Mouse (Mus musculus) 416B (cell line): Measurements from ENCODE around the gene Myo16.
A peak's percentile ranks its signal among the peaks of the same experiment; 100 is the strongest.

ENCODE experiments used
- DNase-seq: peaks from one replicate; pipeline ENCODE4 v3.0.0; 2011; ENCODE audit warnings: low read depth

Gene Myo16

DNA sequence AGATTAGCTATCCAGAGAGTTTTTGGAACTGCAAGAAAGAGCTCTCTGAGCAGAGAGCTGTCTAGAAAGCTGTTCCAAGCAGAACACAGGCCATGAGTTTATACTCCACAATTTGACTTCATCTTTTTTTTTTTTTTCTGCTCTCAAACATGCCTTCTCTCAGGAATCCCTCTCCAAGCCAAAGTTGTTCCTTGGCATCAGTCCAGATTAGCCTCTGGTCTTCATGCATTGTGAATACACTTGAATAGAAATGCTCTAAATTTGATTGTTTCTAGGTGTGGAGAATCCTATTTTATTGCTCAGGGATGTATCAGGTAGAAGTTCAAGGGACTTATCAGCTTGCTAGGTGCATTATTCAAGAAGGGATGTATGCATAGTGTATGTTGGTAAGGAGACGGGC lies 151.0 kb downstream of the Myo16 start:
- no peak for DNase-seq

DNA sequence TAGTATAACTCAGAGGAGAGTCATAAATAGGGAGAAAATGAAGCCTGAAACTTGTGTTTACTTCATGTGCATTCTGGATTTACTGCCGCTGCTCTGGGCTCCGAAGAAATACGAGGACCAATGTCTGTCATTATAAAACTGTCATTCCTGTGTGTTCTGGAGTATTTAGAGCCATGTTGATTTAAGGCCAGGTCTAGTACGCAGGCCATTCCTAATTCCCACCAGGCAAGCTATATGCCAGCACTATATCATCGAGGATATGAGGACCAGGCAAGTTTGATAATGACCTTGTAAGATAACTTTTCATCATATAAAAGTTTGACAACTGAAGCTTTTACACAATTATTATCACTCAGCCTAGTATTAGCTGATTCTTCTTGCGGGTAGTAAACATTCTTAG lies 153.6 kb downstream of the Myo16 start:
- no peak for DNase-seq

DNA sequence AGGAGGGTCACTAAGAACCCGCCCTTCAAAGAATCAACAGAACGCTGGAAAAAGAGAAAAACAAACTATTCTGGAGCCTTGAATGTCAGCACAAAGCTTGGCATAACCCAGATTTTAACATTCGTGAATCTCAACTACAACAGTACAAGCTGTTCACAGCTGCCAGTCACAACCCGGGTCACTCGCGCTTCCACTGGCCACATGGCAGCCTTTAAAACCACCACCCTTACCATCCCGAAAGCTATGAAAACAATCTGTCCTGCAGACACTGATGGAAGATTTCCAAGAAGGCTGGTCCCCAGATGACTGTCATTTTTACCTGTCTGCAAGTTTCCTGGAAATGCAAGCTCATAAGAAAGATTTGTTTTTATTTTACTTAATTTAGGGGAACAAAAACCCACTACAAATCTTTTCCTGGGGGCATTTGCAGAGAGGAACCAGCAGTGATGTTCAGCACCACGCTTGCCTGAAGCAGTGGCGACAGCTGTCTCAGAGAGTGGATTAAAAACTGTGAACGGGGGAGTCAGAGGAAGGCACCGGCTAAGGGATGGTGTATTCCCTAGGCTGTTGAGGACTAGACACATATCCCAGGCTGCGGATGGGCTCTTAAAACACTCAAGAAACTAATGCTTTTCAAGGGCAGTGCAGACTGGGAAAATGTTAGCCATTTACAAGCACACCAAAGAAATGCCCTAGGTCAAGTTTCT lies 154.2 kb downstream of the Myo16 start:
- no peak for DNase-seq

DNA sequence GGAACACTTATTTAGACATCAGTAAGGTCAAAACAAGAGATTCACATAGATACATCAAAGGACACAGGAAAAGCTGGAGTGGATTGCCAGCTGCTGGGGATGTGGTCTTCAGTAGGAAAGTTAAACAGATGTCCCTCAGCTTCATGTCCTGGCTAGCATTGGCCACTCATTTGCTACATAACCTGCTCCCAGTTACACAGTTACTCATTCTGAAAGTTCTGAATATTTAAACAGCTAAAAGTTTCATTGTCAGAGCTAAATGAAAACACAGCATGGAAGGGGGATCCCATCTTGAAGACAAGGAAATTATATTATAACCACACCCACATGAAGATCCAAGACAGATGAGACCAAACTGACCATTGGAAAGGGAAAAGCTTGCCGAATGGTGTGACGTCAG lies 156.8 kb downstream of the Myo16 start:
- DNase-seq = no peak

DNA sequence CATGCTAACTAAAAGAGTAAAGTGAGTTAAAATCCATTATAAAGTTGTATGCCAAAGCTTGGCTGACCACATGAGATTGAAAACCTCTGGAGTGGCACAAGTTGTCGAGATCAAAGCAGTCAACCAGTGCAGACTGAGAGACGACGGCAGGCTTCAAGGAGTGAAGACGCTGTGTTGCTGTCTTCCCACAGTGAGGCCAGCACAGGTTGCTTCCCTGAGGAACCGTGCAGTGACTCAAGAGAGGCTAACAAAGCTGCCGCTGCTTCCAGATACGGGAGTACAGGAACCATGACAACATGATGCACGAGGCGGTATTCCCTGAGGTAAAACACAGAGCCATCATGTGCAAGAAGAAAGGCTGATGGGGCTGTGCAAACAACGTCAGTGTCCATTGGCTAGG lies 158.6 kb downstream of the Myo16 start:
- DNase-seq = no peak

DNA sequence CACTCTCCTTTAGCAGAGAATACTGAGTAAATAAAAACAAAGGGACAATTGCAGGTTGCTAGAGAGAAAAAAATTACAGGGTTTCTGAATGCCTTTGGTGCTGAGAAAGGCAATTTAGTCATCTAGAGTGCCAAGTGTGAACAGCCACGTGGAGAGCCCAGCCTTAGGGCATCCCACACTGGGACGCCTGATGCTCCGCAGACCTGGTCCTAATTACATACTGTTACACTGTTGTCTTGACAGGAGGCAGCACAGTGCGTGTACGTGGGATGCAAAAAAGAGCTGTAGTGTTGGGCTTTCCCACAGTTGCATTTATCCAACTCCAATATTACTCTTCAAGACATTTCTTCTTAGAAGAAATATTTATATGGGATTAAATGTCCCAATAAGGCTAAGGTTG lies 162.5 kb downstream of the Myo16 start:
- no peak for DNase-seq

DNA sequence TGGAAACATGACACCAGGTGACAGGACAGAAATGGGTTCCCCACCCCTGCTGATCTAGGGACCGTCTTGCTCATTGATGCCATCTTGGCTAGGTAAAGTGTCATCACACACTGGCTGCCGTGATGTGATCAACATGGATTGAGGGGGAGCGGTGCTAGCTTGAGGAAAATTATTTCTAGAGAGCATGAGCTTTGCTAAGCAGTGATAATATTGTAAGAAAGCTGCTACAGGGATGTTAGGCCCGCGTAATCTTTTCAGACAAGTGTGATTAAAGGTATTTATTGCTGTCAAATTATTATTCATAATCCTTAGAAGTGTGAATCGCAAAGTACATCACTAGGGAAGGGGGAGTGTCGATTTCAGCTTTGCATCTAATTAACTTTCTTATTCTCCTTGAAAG lies 164.4 kb downstream of the Myo16 start:
- DNase-seq = no peak

DNA sequence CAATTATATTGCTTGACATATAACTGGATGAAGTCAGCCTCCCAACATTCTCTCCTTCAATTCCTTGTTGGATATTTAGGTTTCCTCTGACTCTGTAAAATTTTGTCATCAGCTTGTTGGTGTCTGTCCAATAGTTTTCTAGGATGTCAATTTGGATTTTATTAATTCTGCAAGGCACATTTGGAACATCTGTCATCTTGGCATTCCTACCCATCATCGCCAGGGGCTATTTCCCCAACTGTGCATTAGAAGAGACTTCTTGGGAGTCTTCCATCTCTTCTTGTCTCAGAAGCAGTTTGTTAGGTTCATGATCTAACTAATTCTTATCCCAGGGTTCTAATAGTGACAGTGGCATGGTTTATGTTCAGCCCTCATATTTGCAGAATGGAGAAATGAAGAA lies 196.7 kb downstream of the Myo16 start:
- DNase-seq = no peak

DNA sequence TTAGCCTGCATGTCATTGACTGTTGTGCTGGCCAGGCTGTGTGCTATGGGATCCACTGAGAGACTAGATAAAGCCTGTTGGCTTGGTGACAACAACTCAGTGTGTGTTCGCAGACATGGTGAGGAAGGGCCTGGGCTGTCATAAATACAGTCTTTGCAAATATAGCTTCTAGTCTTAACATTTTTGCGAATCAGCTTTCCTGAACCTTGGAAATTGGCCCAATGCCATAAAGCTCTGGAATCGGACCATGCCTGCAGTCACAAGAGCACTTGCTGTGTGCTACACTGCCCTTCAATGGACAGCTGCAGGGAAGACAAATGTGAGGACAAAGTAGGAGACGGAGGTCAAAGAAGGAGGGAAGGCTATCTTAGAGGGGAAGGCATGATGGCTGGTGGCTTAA lies 205.0 kb downstream of the Myo16 start:
- DNase-seq = no peak

DNA sequence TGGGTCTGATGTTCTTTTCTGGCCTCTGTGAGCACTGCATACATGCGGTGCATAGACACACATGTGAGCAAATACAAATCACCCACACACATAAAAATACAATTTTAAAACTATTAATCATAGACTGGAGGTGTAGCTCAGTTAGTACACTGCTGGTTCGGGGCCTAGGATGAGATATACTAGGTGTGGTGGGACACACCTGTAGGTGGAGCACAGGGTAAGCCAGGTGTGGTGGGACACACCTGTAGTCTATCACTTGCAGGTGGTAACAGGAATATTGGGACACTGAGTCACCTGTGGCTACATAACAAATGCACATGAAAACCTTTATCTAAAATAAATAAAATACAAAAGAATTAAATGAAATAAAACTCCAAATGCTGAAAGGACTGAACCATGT lies 209.2 kb downstream of the Myo16 start:
- DNase-seq = no peak

DNA sequence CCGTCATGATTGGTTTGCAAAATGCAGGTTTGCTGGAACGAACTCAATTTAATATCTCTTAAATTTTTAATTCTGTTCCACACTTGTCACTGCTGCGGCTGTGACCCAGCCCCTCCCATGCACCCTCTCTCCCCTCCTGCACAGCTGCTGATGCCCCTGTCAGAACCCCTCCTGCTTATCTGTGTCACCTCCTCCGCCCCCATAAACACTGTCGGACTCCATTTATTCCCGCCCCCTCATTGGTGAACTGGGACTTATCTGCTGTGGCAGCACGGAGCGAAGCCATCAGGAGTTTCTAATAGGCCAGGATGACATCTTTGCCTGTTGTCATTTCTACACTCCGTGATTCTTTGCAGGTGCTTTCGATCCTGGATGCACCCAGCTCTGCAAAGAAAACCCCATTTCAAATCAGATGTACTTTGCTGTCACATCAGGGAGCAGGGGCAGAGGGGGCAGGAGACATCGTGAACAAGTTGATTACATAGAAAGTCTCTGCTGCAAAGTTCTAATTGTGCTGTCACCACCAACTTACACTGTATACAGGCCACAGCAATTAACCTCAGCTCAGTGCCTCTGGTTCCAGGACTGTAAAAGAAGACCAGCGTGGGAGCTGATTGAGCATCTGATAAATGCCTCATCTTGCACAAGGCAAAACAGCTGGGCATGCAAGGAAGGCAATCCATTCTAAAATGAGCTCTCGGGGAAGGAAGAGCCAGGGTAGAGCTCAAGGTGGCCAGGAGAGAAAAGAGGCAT lies 210.1 kb downstream of the Myo16 start:
- no peak for DNase-seq

DNA sequence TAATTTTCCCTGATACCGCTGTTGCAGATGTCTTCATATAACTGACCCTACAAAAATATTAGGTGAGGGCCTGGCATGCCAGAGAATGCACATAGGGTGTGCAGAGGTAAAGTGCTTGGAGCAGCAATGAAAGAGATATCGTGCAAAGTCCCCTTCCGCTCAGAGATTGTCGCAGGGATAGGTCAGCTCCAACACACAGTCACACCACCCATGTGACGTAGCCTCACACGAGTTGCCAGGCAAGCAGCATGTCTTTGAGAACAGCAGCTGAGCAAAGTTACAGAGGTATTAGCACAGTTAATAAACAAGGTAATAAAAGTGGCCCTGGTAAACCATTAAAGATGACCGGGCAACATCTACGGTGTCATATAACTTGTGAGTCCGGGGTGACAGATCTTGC lies 212.4 kb downstream of the Myo16 start:
- no peak for DNase-seq

DNA sequence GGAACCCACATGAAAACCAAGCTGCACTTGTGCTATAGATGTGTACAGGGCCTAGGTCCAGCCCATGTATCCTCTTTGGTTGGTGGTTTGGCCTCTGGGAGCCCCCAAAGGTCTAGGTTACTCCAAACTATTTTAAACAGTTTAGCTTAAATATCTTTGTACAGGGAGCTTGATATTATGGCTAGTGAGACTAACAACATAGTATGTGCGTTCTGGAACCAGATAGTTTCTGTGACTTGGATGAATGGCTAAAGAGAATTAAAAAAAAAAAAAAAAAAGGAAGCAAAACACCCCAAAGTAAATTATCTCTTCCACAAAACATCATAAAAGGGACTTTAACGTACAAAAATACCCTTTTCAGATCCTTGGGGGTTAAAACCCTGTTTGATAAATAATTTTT lies 218.9 kb downstream of the Myo16 start:
- no peak for DNase-seq

DNA sequence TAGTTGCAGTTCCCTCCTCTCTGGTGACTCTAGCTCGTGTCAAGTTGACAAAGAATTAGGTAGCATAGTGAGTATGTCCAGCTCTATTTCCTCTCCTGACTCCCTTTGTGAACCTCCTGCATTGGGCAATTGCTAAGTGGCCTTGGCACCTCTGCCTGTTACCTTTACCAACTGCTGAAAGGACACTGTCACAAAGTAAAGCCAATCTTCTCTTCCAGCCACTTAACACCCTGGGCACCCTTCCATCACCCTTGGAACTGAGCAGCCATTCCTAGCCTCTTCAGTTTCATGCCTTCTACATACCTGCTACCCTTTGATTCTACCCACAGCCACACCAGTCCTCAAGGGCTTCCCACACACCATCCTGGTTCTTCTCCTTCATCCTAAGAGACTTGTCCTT lies 233.4 kb downstream of the Myo16 start:
- DNase-seq = no peak

DNA sequence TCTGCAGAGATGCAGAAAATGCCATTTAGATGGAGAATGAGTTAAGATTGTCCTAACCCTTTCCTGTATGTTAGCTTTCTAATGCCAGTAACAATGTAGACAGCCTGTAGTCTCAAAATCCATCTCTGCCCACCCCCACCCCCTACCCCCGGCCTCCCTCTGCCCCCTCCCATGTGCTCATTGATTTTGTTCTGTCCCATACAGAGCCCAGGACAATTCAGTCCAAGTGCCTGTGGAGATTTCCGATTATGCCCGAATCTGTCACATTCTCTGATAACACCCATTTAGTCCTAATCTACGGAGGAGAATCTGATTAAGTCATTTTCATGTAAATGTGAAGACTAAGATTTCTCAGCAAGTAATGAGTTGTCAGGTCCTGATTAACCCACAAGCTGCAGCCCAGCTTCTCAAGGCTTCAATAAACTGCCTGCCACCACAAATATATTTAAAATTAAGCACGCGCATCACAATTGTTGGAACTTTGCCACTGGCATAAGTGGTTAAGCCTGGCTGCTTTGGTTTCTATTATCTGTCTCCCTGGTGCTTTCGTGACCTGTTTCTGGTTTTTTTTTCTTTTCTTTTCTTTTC lies 237.5 kb downstream of the Myo16 start:
- no peak for DNase-seq

DNA sequence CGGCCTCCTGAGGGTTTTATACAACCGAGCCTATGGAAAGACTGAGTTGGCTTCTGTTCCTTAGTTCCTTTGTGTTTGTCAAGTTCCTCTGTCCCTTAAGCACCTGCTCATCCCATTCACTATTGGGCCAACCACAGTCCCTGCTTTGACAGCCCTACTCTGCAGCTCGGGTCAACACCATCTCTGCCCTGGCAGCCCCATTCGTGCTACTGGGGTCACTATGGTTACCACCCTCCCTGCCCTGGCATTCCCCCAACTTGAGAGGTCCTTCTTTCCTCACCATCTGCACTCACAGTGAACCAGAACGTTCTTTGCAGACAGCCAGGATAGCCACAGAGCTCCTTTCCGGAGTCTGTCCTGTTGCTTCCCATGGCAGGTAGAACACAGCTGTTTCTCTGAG lies 238.2 kb downstream of the Myo16 start:
- DNase-seq = no peak

DNA sequence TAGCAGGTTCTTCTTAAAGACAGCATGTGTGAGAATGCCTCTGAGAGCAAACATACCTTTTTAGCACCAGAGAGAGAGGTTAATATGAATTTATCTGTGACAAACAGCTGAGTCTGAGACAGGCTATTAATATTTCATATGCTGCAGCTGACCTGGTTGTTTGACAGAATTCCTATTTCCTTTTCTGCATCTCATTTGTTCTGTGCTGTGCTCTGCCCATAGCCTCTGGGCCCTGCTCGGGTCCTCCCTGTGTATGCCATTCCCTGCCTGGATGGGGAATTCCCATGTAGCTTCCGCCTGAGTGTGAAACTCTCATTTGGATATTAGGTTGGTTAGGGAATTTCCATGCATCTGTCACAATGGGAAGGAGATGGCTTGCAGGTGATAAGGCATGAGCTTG lies 240.8 kb downstream of the Myo16 start:
- DNase-seq = no peak

DNA sequence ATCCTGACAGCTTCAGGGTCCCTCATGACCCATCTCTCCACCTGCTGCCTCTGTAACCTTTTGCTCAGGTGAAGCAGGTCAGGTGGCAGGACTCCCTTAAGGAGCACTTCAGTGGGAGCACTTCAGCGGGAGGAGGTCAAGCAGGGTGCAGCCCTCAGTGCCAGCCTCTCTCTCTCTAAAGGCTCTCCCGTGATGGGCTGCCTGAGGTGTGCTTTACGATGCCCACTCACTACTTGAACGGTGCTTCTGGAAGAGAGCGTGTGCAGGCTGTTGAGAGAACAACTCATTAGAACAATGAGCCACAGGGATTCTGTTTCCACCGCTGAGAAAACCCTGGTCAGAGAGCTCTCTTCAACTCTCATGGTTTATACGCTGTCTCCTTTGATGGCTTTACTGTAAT lies 241.4 kb downstream of the Myo16 start:
- no peak for DNase-seq

DNA sequence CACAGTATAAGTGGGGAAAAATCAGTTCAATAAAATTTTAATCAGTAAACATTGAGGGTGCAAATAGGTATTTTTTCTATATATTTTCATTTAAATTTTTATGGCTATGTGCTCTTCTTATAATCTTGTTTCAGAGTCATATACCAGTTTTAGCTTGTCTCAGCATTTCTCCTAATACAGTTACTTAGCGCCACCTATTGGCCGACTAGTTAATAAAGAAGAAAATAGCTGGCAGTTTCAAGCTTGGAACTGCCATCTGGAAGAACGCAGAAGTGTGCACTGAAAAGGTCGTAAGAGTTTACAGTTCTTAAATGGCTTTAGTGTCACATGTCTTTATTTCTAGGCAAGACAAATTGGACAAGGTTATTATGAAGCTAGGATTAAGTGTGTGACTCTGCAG lies 248.9 kb downstream of the Myo16 start:
- DNase-seq = peak; percentile 65

DNA sequence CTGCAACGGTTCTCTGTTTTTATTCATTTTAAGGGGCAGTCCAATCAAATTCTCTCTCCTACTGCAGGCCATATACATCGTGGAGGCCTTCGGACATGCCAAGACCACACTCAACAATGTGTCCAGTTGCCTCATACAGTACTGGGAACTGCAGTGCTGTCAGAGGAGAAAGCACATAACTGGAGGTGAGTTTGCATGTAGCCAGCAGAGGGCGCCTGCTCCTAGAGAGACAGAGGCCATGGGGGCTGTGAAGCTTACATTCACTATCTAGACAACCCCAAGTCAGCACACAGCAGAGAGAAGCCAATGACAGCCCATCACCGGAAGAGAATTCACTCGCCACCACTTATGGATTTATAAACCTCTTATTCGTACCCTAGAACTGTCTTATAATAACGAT lies 251.8 kb downstream of the Myo16 start:
- DNase-seq = peak; percentile 42

DNA sequence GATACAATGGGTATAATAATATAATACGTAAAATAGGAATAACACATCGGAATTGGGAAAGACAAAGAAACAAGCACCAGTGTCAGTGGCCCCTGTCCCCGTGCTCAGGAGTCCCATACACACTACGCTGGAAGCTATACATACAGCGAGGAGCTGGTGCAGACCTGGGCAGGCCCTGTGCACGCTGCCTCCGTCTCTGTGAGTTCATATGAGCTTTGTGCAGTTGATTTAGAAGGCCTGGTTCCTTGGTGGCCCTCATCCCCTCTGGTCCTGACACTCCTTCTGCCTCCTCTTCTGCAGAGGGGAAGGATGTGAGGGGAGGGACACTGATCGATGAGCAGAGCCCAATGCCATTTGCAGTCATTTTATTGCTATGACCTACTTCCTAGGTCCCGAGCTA lies 255.3 kb downstream of the Myo16 start:
- no peak for DNase-seq

DNA sequence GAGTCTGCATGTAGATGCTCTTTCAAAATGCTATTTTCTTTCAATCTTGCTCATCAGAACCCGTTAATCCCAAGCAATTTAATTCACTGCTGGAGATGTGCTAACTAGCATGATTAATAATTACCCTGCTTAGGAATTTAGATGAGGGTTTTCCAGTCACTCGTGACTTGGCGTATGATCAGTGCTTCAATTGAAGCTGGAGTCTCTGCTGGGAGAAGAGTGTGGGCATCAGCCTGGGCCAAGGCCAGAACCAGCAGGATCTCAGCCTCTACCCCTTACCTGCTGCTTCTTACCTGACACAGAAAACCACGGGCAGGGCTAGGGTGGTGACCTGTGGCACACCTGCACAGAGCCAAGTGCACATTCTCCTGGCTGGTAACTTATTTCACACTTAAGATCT lies 257.8 kb downstream of the Myo16 start:
- no peak for DNase-seq

DNA sequence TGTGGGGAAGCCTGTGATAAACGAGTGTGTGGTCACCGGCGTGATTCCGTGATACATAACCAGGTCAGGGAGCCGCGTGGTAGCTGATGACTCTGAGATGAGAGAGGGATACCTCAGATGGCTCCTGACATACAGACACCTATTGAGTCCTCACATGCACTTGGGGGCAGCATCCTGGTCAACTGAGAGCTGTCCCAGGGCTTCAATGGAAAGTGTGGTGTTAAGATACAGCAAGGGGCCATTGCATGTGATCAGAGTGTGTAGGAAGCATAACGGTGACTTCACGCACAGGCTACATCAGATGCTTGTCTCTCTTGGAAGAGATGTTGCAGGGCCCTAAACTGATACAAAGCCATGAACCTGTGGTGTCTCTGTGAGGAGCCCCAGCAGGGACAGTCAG lies 260.2 kb downstream of the Myo16 start:
- DNase-seq = no peak
